Mouse (Mus musculus): ENCODE measurements around the gene Pcdh9. TPM values are rescaled to one million over a fixed set of nuclear protein-coding genes. Genes with fewer than 3 reads are reported as not detected.

The Pcdh9 gene
- polyA plus RNA-seq, 1 experiment from 2014 or later, result 71.7 TPM

- H3K36me3 ChIP-seq, result no peaks in the 10 kb centered on the region
- H3K4me1 ChIP-seq, result no peaks in the 10 kb centered on the region
- H3K27me3 ChIP-seq, result no peaks in the 10 kb centered on the region
- no peak overlapping the region for H3K4me3 ChIP-seq
- no peak overlapping the region for H3K4me2 ChIP-seq (replicated peaks)
- H3K27ac ChIP-seq (replicated peaks), result no peak overlapping the region
- WGBS, result 34% methylated on average over 5 of the region's 5 CpGs
- no peaks in the 10 kb centered on the region for H3K9me3 ChIP-seq
- ATAC-seq (ENCODE audit: low FRiP score, low read depth), result no peak
- H3K9ac ChIP-seq (replicated peaks), result no peak overlapping the region
These were observed 549.1 kb downstream of the Pcdh9 start for GRCm38 (mm10) chr14:93341390-93341789.

GRCm38 (mm10) chr14:93329247-93329646 is 561.2 kb downstream of the Pcdh9 start:
- Histone ChIP-seq H3K36me3 (no peaks in the 10 kb centered on the region), H3K9ac (replicated peaks) (no peak overlapping the region), H3K4me1 (peaks cover 3% of the 10 kb centered on the region; the same call in 1 of the 2 replicates), H3K9me3 (no peaks in the 10 kb centered on the region), H3K4me2 (replicated peaks) (no peak overlapping the region), H3K27ac (replicated peaks) (no peak overlapping the region), H3K4me3 (no peak overlapping the region), H3K27me3 (no peaks in the 10 kb centered on the region)
- ATAC-seq (ENCODE audit: low FRiP score, low read depth), result no peak

GRCm38 (mm10) chr14:93317393-93317792 is 573.1 kb downstream of the Pcdh9 start:
- Histone ChIP-seq H3K9me3 (no peaks in the 10 kb centered on the region), H3K4me2 (replicated peaks) (no peak overlapping the region), H3K4me1 (no peaks in the 10 kb centered on the region), H3K9ac (replicated peaks) (no peak overlapping the region), H3K4me3 (no peak overlapping the region), H3K36me3 (no peaks in the 10 kb centered on the region), H3K27me3 (no peaks in the 10 kb centered on the region), H3K27ac (replicated peaks) (no peak overlapping the region)
- peak; percentile 71; the same call in 1 of the 2 replicates for ATAC-seq (ENCODE audit: low FRiP score, low read depth)

GRCm38 (mm10) chr14:93288361-93288760 is 602.1 kb downstream of the Pcdh9 start:
- Histone ChIP-seq H3K36me3 (no peaks in the 10 kb centered on the region), H3K27me3 (no peaks in the 10 kb centered on the region), H3K27ac (replicated peaks) (no peak overlapping the region), H3K4me1 (no peaks in the 10 kb centered on the region; the same call in 1 of the 2 replicates), H3K4me2 (replicated peaks) (no peak overlapping the region), H3K9me3 (no peaks in the 10 kb centered on the region), H3K9ac (replicated peaks) (no peak overlapping the region), H3K4me3 (no peak overlapping the region)
- 0 out of 2 replicates have a peak, but pooled peaks have one; percentile 34 for ATAC-seq (ENCODE audit: low FRiP score, low read depth)
- WGBS, result 33% methylated on average over 2 of the region's 2 CpGs

GRCm38 (mm10) chr14:93287642-93288041 is 602.8 kb downstream of the Pcdh9 start:
- peak; percentile 52; the same call in 1 of the 2 replicates for ATAC-seq (ENCODE audit: low FRiP score, low read depth)
- Histone ChIP-seq H3K27me3 (no peaks in the 10 kb centered on the region), H3K9me3 (no peaks in the 10 kb centered on the region), H3K4me1 (no peaks in the 10 kb centered on the region; the same call in 1 of the 2 replicates), H3K4me2 (replicated peaks) (no peak overlapping the region), H3K4me3 (no peak overlapping the region), H3K27ac (replicated peaks) (no peak overlapping the region), H3K9ac (replicated peaks) (no peak overlapping the region), H3K36me3 (no peaks in the 10 kb centered on the region)
- WGBS, result 27% methylated on average over 1 of the region's 1 CpGs

- no peak overlapping the region for H3K9ac ChIP-seq (replicated peaks)
- H3K4me1 ChIP-seq, result no peaks in the 10 kb centered on the region; the same call in 1 of the 2 replicates
- WGBS, result 81% methylated on average over 7 of the region's 7 CpGs
- H3K27ac ChIP-seq (replicated peaks), result no peak overlapping the region
- no peak overlapping the region for H3K4me2 ChIP-seq (replicated peaks)
- no peaks in the 10 kb centered on the region for H3K27me3 ChIP-seq
- H3K4me3 ChIP-seq, result no peak overlapping the region
- no peaks in the 10 kb centered on the region for H3K36me3 ChIP-seq
- no peak for ATAC-seq (ENCODE audit: low FRiP score, low read depth)
- no peaks in the 10 kb centered on the region for H3K9me3 ChIP-seq
These were observed 605.3 kb downstream of the Pcdh9 start for GRCm38 (mm10) chr14:93285136-93285535.

GRCm38 (mm10) chr14:93284009-93284408 is 606.5 kb downstream of the Pcdh9 start:
- no peak overlapping the region for H3K4me3 ChIP-seq
- H3K27me3 ChIP-seq, result no peaks in the 10 kb centered on the region
- 80% methylated on average over 3 of the region's 3 CpGs for WGBS
- H3K4me1 ChIP-seq, result no peaks in the 10 kb centered on the region; the same call in 1 of the 2 replicates
- H3K36me3 ChIP-seq, result no peaks in the 10 kb centered on the region
- no peak for ATAC-seq (ENCODE audit: low FRiP score, low read depth)
- no peaks in the 10 kb centered on the region for H3K9me3 ChIP-seq
- no peak overlapping the region for H3K4me2 ChIP-seq (replicated peaks)
- H3K27ac ChIP-seq (replicated peaks), result no peak overlapping the region
- H3K9ac ChIP-seq (replicated peaks), result no peak overlapping the region

- Histone ChIP-seq H3K4me2 (replicated peaks) (no peak overlapping the region), H3K9ac (replicated peaks) (no peak overlapping the region), H3K27ac (replicated peaks) (no peak overlapping the region)
These were observed 614.8 kb downstream of the Pcdh9 start for GRCm38 (mm10) chr14:93275661-93276060.

GRCm38 (mm10) chr14:93274767-93275166 is 615.7 kb downstream of the Pcdh9 start:
- no peak overlapping the region for H3K4me3 ChIP-seq
- no peaks in the 10 kb centered on the region for H3K27me3 ChIP-seq
- no peak overlapping the region for H3K4me2 ChIP-seq (replicated peaks)
- no peaks in the 10 kb centered on the region for H3K4me1 ChIP-seq
- ATAC-seq (ENCODE audit: low FRiP score, low read depth), result no peak
- no peaks in the 10 kb centered on the region for H3K9me3 ChIP-seq
- H3K36me3 ChIP-seq, result no peaks in the 10 kb centered on the region
- no peak overlapping the region for H3K27ac ChIP-seq (replicated peaks)
- no peak overlapping the region for H3K9ac ChIP-seq (replicated peaks)

More at GRCm38 (mm10) chr14:93275661-93276060, 614.8 kb downstream of the Pcdh9 start:
- Histone ChIP-seq H3K9me3 (no peaks in the 10 kb centered on the region), H3K36me3 (no peaks in the 10 kb centered on the region), H3K4me1 (no peaks in the 10 kb centered on the region), H3K4me3 (no peak overlapping the region), H3K27me3 (no peaks in the 10 kb centered on the region)
- no peak for ATAC-seq (ENCODE audit: low FRiP score, low read depth)

- 69% methylated on average over 1 of the region's 1 CpGs for WGBS
These were observed 637.1 kb downstream of the Pcdh9 start for GRCm38 (mm10) chr14:93253411-93253810.

GRCm38 (mm10) chr14:93240263-93240662 is 650.2 kb downstream of the Pcdh9 start:
- Histone ChIP-seq H3K4me1 (peaks cover 3% of the 10 kb centered on the region), H3K27ac (replicated peaks) (no peak overlapping the region), H3K9ac (replicated peaks) (no peak overlapping the region), H3K4me2 (replicated peaks) (no peak overlapping the region), H3K27me3 (no peaks in the 10 kb centered on the region), H3K36me3 (no peaks in the 10 kb centered on the region), H3K9me3 (no peaks in the 10 kb centered on the region), H3K4me3 (no peak overlapping the region)
- WGBS, result 77% methylated on average over 3 of the region's 3 CpGs
- ATAC-seq (ENCODE audit: low FRiP score, low read depth), result no peak

More at GRCm38 (mm10) chr14:93253411-93253810, 637.1 kb downstream of the Pcdh9 start:
- Histone ChIP-seq H3K9me3 (no peaks in the 10 kb centered on the region), H3K27ac (replicated peaks) (no peak overlapping the region), H3K4me2 (replicated peaks) (no peak overlapping the region), H3K4me1 (no peaks in the 10 kb centered on the region), H3K36me3 (no peaks in the 10 kb centered on the region), H3K27me3 (no peaks in the 10 kb centered on the region), H3K9ac (replicated peaks) (no peak overlapping the region), H3K4me3 (no peak overlapping the region)
- ATAC-seq (ENCODE audit: low FRiP score, low read depth), result no peak

GRCm38 (mm10) chr14:93234333-93234732 is 656.1 kb downstream of the Pcdh9 start:
- H3K36me3 ChIP-seq, result no peaks in the 10 kb centered on the region
- 76% methylated on average over 3 of the region's 3 CpGs for WGBS
- H3K4me2 ChIP-seq (replicated peaks), result no peak overlapping the region
- no peak overlapping the region for H3K4me3 ChIP-seq
- no peaks in the 10 kb centered on the region for H3K27me3 ChIP-seq
- H3K27ac ChIP-seq (replicated peaks), result no peak overlapping the region
- H3K9ac ChIP-seq (replicated peaks), result no peak overlapping the region
- no peak for ATAC-seq (ENCODE audit: low FRiP score, low read depth)
- no peaks in the 10 kb centered on the region for H3K4me1 ChIP-seq
- H3K9me3 ChIP-seq, result no peaks in the 10 kb centered on the region

GRCm38 (mm10) chr14:93233599-93233998 is 656.9 kb downstream of the Pcdh9 start:
- Histone ChIP-seq H3K4me3 (no peak overlapping the region), H3K27me3 (no peaks in the 10 kb centered on the region), H3K4me2 (replicated peaks) (no peak overlapping the region), H3K9me3 (no peaks in the 10 kb centered on the region), H3K4me1 (no peaks in the 10 kb centered on the region), H3K9ac (replicated peaks) (no peak overlapping the region), H3K36me3 (no peaks in the 10 kb centered on the region), H3K27ac (replicated peaks) (no peak overlapping the region)
- 78% methylated on average over 6 of the region's 6 CpGs for WGBS
- ATAC-seq (ENCODE audit: low FRiP score, low read depth), result no peak

All from midbrain, embryonic 12.5 days (tissue).